Mouse (Mus musculus) small intestine, adult 2 months (tissue): ENCODE results near the gene Gfer.

Experiments
- CTCF ChIP-seq: fragments of 200-500 bp; IDR thresholded peaks from 2 replicates; pipeline ENCODE4 v1.5.1; 2012; ENCODE audit warnings: low read depth, mild to moderate bottlenecking, control low read depth, inconsistent platforms, low read length, moderate library complexity, mixed read lengths; ENCODE audit not compliant: insufficient replicate concordance, insufficient read length; ENCODE audit errors: extremely low read depth
- POLR2A ChIP-seq: fragments of 200-500 bp; IDR thresholded peaks from 2 replicates; pipeline ENCODE4 v1.6.1; 2012; ENCODE audit warnings: low read depth, mild to moderate bottlenecking, control low read depth, inconsistent platforms, low read length, moderate library complexity

- TF ChIP-seq CTCF = no peak
- no peak for TF ChIP-seq POLR2A
These were observed 45.2 kb downstream of the Gfer start for GRCm38 (mm10) chr17:24650766-24651165.
